Mouse (Mus musculus): ENCODE data around the gene Ank2. TPM values are rescaled to one million over a fixed set of nuclear protein-coding genes. Genes with fewer than 3 reads are reported as not detected.

Ank2 gene
- total and polyA plus RNA-seq, 2 experiments from 2014 or later = 195 to 497 TPM

GRCm38 (mm10) chr3:126975409-126975808 is 523.7 kb downstream of the Ank2 start:
- ATAC-seq (no peak), DNase-seq (ENCODE audit: low spot score) (no peak)
- H3K9ac ChIP-seq (replicated peaks; ENCODE audit: low read length) = no peak overlapping the region
- no peaks in the 10 kb centered on the region for H3K27me3 ChIP-seq (ENCODE audit: insufficient read depth, low read length)
- H3K9me3 ChIP-seq (ENCODE audit: low read length) = no peaks in the 10 kb centered on the region
- WGBS = 76% methylated on average over 5 of the region's 5 CpGs
- H3K4me2 ChIP-seq (ENCODE audit: low read depth, low read length) = no peak overlapping the region
- no peaks in the 10 kb centered on the region for H3K4me1 ChIP-seq (ENCODE audit: insufficient read depth, low read length)
- peaks cover 4% of the 10 kb centered on the region; the same call in 1 of the 2 replicates for H3K36me3 ChIP-seq (ENCODE audit: insufficient read depth, low read length)
- H3K27ac ChIP-seq = 0 out of 2 replicates have a peak overlapping the region, but pooled peaks have one; percentile 27
- no peak for TF ChIP-seq CTCF (IDR thresholded peaks at IDR 0.05; ENCODE audit: low read depth)
- no peak overlapping the region for H3K4me3 ChIP-seq (ENCODE audit: low read length)

DNA sequence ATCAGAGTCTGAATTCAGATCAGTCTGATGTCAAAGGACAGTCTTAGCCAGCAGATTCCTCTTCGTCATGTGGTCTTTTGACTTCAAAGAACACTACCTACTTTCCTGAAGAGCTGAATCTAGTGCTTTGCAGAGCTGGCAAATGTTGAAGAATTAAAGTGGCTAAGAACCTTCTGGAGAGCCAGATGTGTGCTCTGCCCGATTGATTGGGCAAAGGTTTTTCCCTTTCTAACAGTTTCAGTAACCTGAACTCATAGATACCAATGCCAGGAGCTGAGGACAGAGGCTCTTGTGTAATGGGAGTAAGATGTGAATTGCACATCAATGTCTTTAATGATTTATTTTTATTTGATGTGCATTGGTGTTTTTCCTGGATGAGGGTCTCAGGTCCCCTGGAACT is 525.6 kb downstream of the Ank2 start:
- no peaks in the 10 kb centered on the region for H3K27me3 ChIP-seq (ENCODE audit: insufficient read depth, low read length)
- H3K4me3 ChIP-seq (ENCODE audit: low read length) = no peak overlapping the region
- no peaks in the 10 kb centered on the region for H3K4me1 ChIP-seq (ENCODE audit: insufficient read depth, low read length)
- H3K9me3 ChIP-seq (ENCODE audit: low read length) = no peaks in the 10 kb centered on the region
- WGBS = 83% methylated on average over 2 of the region's 2 CpGs
- H3K27ac ChIP-seq = no peak overlapping the region
- no peak overlapping the region for H3K9ac ChIP-seq (replicated peaks; ENCODE audit: low read length)
- no peak for TF ChIP-seq CTCF (IDR thresholded peaks at IDR 0.05; ENCODE audit: low read depth)
- no peak for DNase-seq (ENCODE audit: low spot score)
- ATAC-seq = no peak
- H3K36me3 ChIP-seq (ENCODE audit: insufficient read depth, low read length) = peaks cover 4% of the 10 kb centered on the region; the same call in 1 of the 2 replicates
- H3K4me2 ChIP-seq (ENCODE audit: low read depth, low read length) = no peak overlapping the region

GRCm38 (mm10) chr3:126971531-126971930 is 527.6 kb downstream of the Ank2 start:
- no peak for TF ChIP-seq CTCF (IDR thresholded peaks at IDR 0.05; ENCODE audit: low read depth)
- Histone ChIP-seq H3K4me1 (ENCODE audit: insufficient read depth, low read length) (no peaks in the 10 kb centered on the region), H3K27ac (no peak overlapping the region), H3K36me3 (ENCODE audit: insufficient read depth, low read length) (peaks cover 4% of the 10 kb centered on the region; the same call in 1 of the 2 replicates), H3K9me3 (ENCODE audit: low read length) (no peaks in the 10 kb centered on the region), H3K9ac (replicated peaks; ENCODE audit: low read length) (no peak overlapping the region), H3K27me3 (ENCODE audit: insufficient read depth, low read length) (no peaks in the 10 kb centered on the region), H3K4me2 (ENCODE audit: low read depth, low read length) (no peak overlapping the region), H3K4me3 (ENCODE audit: low read length) (no peak overlapping the region)
- DNase-seq (ENCODE audit: low spot score) = no peak
- no peak for ATAC-seq
- 87% methylated on average over 9 of the region's 9 CpGs for WGBS

GRCm38 (mm10) chr3:126968721-126969120 is 530.4 kb downstream of the Ank2 start:
- ATAC-seq = no peak
- H3K4me2 ChIP-seq (ENCODE audit: low read depth, low read length) = no peak overlapping the region
- TF ChIP-seq CTCF (IDR thresholded peaks at IDR 0.05; ENCODE audit: low read depth) = no peak
- H3K9ac ChIP-seq (replicated peaks; ENCODE audit: low read length) = no peak overlapping the region
- H3K36me3 ChIP-seq (ENCODE audit: insufficient read depth, low read length) = peaks cover 11% of the 10 kb centered on the region
- no peak overlapping the region for H3K27ac ChIP-seq
- H3K9me3 ChIP-seq (ENCODE audit: low read length) = no peaks in the 10 kb centered on the region
- H3K27me3 ChIP-seq (ENCODE audit: insufficient read depth, low read length) = no peaks in the 10 kb centered on the region
- no peaks in the 10 kb centered on the region for H3K4me1 ChIP-seq (ENCODE audit: insufficient read depth, low read length)
- H3K4me3 ChIP-seq (ENCODE audit: low read length) = no peak overlapping the region
- 87% methylated on average over 2 of the region's 2 CpGs for WGBS
- DNase-seq (ENCODE audit: low spot score) = no peak

GRCm38 (mm10) chr3:126965767-126966166 is 533.4 kb downstream of the Ank2 start:
- ATAC-seq = no peak

GRCm38 (mm10) chr3:126962326-126962725 is 536.8 kb downstream of the Ank2 start:
- WGBS = 95% methylated on average over 8 of the region's 8 CpGs
- peaks cover 41% of the 10 kb centered on the region for H3K36me3 ChIP-seq (ENCODE audit: insufficient read depth, low read length)

More at GRCm38 (mm10) chr3:126965767-126966166, 533.4 kb downstream of the Ank2 start:
- Histone ChIP-seq H3K9me3 (ENCODE audit: low read length) (no peaks in the 10 kb centered on the region), H3K4me1 (ENCODE audit: insufficient read depth, low read length) (no peaks in the 10 kb centered on the region), H3K4me2 (ENCODE audit: low read depth, low read length) (no peak overlapping the region), H3K9ac (replicated peaks; ENCODE audit: low read length) (no peak overlapping the region), H3K36me3 (ENCODE audit: insufficient read depth, low read length) (peaks cover 19% of the 10 kb centered on the region), H3K27me3 (ENCODE audit: insufficient read depth, low read length) (no peaks in the 10 kb centered on the region), H3K27ac (no peak overlapping the region), H3K4me3 (ENCODE audit: low read length) (no peak overlapping the region)
- WGBS = 66% methylated on average over 2 of the region's 2 CpGs
- no peak for DNase-seq (ENCODE audit: low spot score)
- no peak for TF ChIP-seq CTCF (IDR thresholded peaks at IDR 0.05; ENCODE audit: low read depth)

DNA sequence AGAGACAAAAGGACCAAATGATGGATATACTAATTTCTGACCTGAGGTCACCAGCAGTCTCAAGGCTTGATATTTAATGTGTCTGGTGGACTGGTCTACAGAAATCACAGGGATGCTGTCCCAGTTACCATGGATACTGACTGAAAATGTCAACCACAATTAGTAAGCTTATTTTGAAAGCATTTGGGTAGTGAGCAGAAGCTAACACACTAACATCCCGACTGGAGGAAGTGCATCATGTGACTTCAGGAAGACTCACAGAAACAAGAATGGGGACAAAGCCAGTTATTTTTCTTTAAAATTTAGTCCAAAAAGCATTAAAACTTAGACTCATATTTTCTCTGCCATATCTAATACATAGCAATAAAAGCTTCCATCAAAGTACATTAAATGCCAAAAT is 546.5 kb downstream of the Ank2 start:
- peaks cover 37% of the 10 kb centered on the region for H3K36me3 ChIP-seq (ENCODE audit: insufficient read depth, low read length)
- no peak for TF ChIP-seq CTCF (IDR thresholded peaks at IDR 0.05; ENCODE audit: low read depth)
- H3K27ac ChIP-seq = no peak overlapping the region
- no peaks in the 10 kb centered on the region for H3K4me1 ChIP-seq (ENCODE audit: insufficient read depth, low read length)
- WGBS = 20% methylated on average over 1 of the region's 1 CpGs
- DNase-seq (ENCODE audit: low spot score) = no peak
- H3K9ac ChIP-seq (replicated peaks; ENCODE audit: low read length) = no peak overlapping the region
- H3K4me3 ChIP-seq (ENCODE audit: low read length) = no peak overlapping the region
- H3K9me3 ChIP-seq (ENCODE audit: low read length) = no peaks in the 10 kb centered on the region
- H3K4me2 ChIP-seq (ENCODE audit: low read depth, low read length) = no peak overlapping the region
- no peaks in the 10 kb centered on the region for H3K27me3 ChIP-seq (ENCODE audit: insufficient read depth, low read length)
- ATAC-seq = no peak

More at GRCm38 (mm10) chr3:126962326-126962725, 536.8 kb downstream of the Ank2 start:
- TF ChIP-seq CTCF (IDR thresholded peaks at IDR 0.05; ENCODE audit: low read depth) = no peak
- DNase-seq (ENCODE audit: low spot score) (no peak), ATAC-seq (no peak)
- Histone ChIP-seq H3K4me1 (ENCODE audit: insufficient read depth, low read length) (no peaks in the 10 kb centered on the region), H3K9ac (replicated peaks; ENCODE audit: low read length) (no peak overlapping the region), H3K27me3 (ENCODE audit: insufficient read depth, low read length) (no peaks in the 10 kb centered on the region), H3K4me2 (ENCODE audit: low read depth, low read length) (no peak overlapping the region), H3K4me3 (ENCODE audit: low read length) (no peak overlapping the region), H3K9me3 (ENCODE audit: low read length) (no peaks in the 10 kb centered on the region), H3K27ac (no peak overlapping the region)
